Mouse (Mus musculus): ENCODE data around the gene Timp1. TPM values are rescaled to one million over a fixed set of nuclear protein-coding genes. Genes with fewer than 3 reads are reported as not detected.
A peak's percentile ranks its signal among the peaks of the same experiment; 100 is the strongest.

The Timp1 gene
- total RNA-seq (2021) = under 1 TPM; 0.34 to 0.47 TPM

DNA sequence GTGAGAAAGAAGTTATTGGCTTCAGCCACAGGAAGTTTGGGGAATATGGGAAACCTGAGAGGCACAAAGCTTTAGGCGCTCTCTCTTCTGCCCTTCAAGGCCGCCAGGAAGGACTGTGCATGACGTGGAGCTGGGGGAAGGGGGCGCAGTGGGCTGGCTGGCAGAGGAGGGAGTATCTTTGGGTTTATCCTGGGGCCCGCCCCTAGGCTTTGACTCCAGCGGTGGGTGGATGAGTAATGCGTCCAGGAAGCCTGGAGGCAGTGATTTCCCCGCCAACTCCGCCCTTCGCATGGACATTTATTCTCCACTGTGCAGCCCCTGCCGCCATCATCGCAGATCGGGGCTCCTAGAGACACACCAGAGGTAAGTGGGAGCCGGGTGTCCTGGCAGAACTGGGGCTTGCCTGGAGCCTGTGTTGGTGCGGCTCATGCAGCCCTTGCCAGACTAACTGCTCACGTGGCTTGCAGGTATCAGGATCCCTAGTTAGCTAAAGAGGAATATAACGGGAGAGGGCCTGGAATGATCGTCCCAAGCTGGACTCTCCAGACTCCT, at the start of gene Timp1:
Gene Timp1, plus strand, starts transcription at position 205 of the 552 bp plus-strand sequence.
- no peak for DNase-seq (ENCODE audit: extremely low spot score in 1 of 2, low spot score in 1 of 2)

- peak; percentile 33 to 37 for DNase-seq (ENCODE audit: extremely low spot score in 1 of 2, low spot score in 1 of 2)
These were observed 41.0 kb upstream of the Timp1 start for GRCm38 (mm10) chrX:20828934-20829333.

DNA sequence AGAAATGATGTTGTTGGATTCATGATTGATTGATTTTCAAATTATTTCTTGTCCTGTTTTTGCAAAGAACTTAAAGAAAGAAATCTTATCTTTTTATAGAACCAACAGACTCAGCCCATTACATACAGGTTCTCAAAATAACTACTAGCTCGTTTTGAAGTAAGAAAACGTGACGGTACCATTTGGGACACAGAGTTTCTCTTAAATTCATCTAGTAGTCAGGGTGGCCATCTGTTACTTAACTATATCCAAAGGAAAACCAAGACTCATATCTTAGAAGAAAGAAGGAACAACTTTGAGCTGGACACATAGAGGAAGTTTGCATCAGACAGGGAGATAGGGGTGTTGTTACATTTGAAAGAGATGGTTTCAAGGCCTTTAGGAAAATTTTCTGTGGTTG, 22.7 kb upstream of the Timp1 start:
- no peak for DNase-seq (ENCODE audit: extremely low spot score in 1 of 2, low spot score in 1 of 2)

GRCm38 (mm10) chrX:20847816-20848215, 22.1 kb upstream of the Timp1 start:
- DNase-seq (ENCODE audit: extremely low spot score in 1 of 2, low spot score in 1 of 2) = no peak

DNA sequence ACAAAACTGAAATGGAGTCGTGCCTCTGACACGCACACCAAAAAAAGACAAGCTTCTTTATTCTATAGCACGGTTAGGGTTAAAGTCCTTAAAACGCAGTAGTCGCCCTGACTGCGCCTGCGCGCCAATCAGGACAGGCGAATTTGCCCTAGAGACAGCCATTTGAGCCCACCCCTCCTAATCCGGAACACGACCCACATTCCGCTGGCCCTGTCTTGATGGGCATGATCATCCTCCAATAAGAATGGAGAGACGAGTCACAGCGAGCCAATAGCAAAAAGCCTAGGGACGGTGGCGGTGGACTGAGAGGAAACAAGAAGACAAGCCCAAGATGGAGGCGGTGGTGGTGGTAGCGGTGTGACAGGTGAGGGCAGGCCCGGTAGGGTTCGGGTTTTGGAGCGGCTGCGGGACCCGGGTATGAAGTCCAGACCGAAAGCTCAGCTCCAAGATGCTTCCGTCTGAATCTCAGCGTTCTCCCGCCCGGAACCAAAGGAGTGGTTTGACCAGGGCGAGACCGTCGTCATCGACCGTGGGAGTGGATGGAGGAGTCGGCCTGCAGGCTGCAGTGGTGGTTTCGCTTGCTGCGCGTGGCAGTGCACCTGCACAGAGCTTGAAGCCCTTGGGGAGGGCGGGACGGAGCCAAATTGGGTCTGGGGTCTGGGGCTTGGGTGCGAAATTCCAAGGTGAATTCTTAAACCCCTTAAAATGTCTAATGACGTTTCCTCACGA, 21.5 kb upstream of the Timp1 start:
- DNase-seq (ENCODE audit: extremely low spot score in 1 of 2, low spot score in 1 of 2) = peak; percentile 61 to 62

DNA sequence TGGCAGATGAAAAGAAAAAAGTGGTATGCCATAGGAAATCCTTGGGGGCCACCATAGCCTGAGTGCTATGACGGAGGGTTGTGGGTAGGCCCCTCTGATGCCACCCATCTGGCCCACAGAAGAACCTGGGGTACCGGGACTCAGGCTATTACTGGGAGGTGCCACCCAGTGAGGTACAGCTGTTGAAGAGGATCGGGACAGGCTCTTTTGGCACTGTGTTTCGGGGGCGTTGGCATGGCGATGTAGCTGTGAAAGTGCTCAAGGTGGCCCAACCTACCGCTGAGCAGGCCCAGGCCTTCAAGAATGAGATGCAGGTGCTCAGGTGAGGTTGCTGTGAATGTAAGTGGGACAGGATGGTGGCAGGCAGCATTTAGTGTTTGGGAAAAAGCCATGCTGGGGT, 16.2 kb upstream of the Timp1 start:
- DNase-seq (ENCODE audit: extremely low spot score in 1 of 2, low spot score in 1 of 2) = no peak

- no peak for DNase-seq (ENCODE audit: extremely low spot score in 1 of 2, low spot score in 1 of 2)
These were observed 8.4 kb upstream of the Timp1 start for GRCm38 (mm10) chrX:20861453-20862104.

GRCm38 (mm10) chrX:20862105-20863065, 7.6 kb upstream of the Timp1 start:
- no peak for DNase-seq (ENCODE audit: extremely low spot score in 1 of 2, low spot score in 1 of 2)

- DNase-seq (ENCODE audit: extremely low spot score in 1 of 2, low spot score in 1 of 2) = no peak
These were observed 6.5 kb upstream of the Timp1 start for GRCm38 (mm10) chrX:20863161-20864101.

DNA sequence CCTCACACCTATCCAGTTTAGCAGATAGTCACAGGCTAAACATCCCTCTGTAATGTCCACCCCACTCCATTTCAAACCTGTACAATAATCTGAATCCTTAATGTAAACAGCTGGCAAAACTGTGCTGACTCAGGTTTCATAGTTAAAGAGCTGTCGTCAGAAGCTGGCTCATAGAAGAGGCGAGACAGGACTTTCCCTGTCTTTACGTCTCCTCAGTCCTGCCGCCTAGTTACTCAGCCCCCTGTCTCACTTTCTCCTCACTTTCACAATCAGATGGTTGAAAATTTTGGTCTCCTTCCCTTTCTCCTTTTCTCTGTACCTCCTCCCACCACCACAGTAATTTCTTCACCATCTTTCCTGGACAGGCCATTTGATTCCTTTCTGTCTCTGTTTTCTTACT, 1.9 kb upstream of the Timp1 start:
- no peak for DNase-seq (ENCODE audit: extremely low spot score in 1 of 2, low spot score in 1 of 2)

GRCm38 (mm10) chrX:20869203-20869602, 763 bp upstream of the Timp1 start:
- no peak for DNase-seq (ENCODE audit: extremely low spot score in 1 of 2, low spot score in 1 of 2)

DNA sequence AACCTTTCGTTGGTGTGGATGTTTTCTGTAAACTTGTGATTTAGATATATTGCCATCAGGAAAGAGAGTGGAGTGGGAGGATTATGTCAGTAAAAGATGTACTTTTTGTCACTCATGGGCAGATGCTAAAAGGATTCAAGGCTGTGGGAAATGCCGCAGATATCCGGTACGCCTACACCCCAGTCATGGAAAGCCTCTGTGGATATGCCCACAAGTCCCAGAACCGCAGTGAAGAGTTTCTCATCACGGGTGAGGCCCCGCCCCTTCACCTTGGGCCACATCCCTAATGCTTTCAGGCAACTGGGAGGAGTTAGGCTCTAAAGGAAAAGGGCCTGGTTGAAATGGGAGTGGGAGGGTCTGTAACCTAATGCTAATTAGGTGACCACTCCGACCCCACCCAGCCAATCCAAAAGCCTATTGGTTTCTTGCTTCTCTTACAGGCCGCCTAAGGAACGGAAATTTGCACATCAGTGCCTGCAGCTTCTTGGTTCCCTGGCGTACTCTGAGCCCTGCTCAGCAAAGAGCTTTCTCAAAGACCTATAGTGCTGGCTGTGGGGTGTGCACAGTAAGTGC, 3.0 kb downstream of the Timp1 start:
- no peak for DNase-seq (ENCODE audit: extremely low spot score in 1 of 2, low spot score in 1 of 2)

DNA sequence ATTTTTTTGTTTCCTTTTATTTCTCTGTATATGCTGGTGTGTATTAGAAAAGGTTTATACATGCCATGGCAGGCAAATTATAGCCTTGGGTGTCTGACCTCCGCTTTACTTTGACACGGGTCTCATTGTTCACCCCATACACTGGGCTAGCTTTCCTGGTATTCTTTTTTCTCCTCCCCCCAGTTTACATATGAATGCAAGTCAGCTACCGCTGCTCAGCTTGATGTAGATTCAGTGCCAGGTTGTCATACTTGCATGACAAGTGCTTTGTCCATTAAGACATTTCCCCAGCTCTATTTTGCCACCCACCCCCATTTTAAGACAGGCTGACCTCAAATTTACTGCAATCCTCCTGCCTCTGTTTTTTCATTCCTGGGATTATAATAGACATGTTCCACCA, 5.3 kb downstream of the Timp1 start:
- DNase-seq (ENCODE audit: extremely low spot score in 1 of 2, low spot score in 1 of 2) = no peak

- no peak for DNase-seq (ENCODE audit: extremely low spot score in 1 of 2, low spot score in 1 of 2)
These were observed 40.1 kb downstream of the Timp1 start for GRCm38 (mm10) chrX:20910074-20910473.

DNA sequence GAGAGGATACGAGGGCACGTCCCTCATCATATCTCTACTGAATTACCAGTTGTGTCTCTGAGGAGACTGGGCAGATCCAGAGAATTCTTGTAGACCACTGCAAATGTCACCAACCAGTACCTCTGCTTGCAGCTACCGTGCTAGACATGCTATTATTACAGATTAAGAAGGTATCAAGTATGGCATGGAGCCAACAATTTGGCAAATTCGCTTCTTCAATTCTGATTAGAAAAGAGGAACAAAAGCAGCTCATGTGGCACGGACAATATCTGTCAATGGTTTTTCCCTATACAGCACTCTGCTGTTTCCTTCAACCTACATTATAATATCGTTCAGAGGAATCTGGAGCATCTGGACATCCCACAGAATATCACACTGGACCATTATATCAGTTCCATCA, 43.8 kb downstream of the Timp1 start:
- no peak for DNase-seq (ENCODE audit: extremely low spot score in 1 of 2, low spot score in 1 of 2)

GRCm38 (mm10) chrX:20915075-20915474, 45.1 kb downstream of the Timp1 start:
- no peak for DNase-seq (ENCODE audit: extremely low spot score in 1 of 2, low spot score in 1 of 2)

- peak in 1 of 2 experiments; percentile 20 for DNase-seq (ENCODE audit: extremely low spot score in 1 of 2, low spot score in 1 of 2)
These were observed 50.4 kb downstream of the Timp1 start for GRCm38 (mm10) chrX:20920249-20920843.

DNA sequence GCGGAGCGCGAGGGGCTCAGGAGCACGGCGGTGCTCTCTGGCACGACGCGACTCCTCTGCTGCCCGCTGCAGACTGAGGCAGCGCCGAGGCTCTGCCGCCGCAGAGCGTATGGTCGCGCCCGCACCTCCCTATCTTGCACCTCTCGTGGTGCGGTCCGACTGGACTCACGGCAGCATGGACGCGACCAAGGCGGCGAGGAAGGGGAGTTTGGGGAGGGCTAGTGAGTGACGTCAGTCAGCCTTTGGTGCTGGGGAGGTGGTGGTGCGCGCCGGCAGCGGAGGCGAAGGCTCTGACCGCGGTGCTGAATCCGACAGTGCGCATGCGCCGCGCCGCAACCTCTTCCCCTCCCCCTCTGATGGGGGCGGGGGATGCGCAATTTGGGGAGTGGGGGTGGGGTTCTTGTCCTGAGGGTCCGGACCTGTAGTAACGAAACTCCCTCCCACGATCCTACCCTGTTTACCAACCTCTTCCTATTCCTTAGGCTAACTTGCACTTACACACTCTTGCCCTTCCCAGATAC, 50.9 kb downstream of the Timp1 start, which contains the start of gene Syn1:
Gene Syn1, minus strand, starts transcription at position 161 of the 521 bp plus-strand sequence.
- peak; percentile 53 to 60 for DNase-seq (ENCODE audit: extremely low spot score in 1 of 2, low spot score in 1 of 2)
